Mouse (Mus musculus) heart, adult 8-10 months (tissue): Measurements from ENCODE around the gene Alkal2. TPM values are rescaled to one million over a fixed set of nuclear protein-coding genes. Genes with fewer than 3 reads are reported as not detected.

Experiments
- DNase-seq: peaks from one replicate; pipeline ENCODE4 v3.0.0; 2022; ENCODE audit warnings: low spot score
- total RNA-seq, 4 experiments: library from RNA; stranded (reverse); gene quantifications; 2 replicates each; pipeline ENCODE4 v1.2.4; 2022

Alkal2 gene
- 1 to 10 TPM in 1 of 4 experiments, under 1 TPM in 3; 0.52 to 1.2 (median 0.81) TPM for total RNA-seq

DNA sequence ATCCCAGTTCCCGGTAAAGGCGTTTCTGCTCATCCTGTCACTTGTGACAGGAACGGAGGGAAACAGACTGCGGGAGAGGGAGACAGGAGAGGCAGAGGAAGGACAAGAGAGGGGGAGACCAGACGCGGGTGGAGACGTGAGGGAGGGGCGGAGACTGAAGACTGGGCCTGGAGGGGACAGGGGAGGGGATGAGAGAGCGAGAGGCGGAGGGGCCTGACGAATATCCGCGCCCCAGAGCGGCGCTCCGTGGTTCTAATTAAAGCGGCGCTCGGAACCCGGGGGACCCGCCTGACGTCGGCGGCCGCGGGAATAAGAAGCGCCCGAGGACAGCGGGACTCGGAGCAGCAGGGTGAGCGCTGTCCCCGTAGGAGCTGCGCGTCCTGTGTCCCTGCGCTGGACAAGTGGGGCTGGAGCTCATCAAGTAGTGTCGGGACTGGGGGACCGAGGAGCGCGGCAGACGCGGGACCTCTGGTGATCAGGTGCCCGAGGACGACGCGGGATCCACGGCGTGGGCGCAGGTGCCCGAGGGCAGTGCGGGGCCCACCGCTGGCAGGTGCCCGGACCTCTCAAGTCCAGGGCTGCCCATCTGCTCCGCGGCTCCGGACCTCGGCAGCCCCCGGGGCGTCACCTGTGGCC lies at the start of gene Alkal2:
Gene Alkal2 (plus strand): TSS at position 337 of the 636 bp plus-strand sequence.
- DNase-seq = peak; percentile 29

DNA sequence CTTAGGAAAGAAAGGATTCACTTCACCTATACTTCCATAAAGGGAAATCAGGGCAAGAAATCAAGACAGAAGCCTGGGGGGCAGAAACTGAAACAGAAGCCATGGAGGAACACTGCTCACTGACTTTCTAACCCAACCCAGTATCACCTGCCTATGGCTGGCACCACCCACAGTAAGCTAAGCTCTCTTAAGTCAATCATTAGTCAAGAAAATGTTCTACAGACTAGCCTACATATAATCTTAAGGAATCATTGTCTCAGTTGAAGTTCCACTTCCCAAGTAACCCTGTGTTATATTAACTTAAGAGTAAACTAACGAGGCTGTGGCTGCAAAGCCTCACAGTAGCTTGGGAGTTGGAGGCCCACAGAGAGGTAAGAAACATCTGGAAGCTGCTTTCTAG lies 35.6 kb upstream of the Alkal2 start:
- DNase-seq = no peak

DNA sequence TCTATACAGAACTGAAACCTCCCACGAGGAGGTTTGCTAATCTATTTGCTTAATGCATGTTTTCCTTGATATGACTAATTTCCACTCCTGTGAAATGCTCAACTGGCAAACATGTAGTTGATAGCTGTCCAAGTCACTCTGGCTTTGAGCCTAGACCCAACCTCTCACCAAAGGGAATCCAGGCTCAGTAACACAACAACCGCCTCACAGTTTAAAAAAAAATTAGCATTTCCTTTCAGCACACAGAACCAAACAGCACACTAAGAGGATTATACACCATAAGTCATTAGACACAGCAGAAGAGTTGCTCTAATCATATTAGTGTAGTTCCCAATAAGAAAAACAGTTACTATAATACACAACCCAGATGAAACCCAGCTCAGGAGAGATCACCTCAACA lies 33.2 kb upstream of the Alkal2 start:
- no peak for DNase-seq

DNA sequence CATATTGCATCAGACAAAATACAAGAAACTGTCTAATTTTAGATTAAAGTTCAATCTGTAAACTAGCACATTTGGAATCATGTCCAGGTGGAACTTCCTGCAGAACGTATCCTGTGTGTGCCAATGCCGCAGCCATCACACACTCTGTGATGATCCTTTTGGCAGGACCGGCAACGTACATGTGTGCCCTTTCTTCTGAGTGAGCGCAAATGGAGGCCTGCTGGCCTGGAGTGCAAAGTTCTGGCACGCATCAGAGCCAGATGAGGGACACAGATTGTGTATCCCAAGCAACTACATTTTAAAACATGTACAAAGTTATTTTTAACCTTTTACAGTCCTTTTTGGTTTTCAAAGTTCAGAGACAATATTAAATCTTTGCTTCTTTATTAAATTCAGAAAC lies 32.3 kb upstream of the Alkal2 start:
- no peak for DNase-seq

DNA sequence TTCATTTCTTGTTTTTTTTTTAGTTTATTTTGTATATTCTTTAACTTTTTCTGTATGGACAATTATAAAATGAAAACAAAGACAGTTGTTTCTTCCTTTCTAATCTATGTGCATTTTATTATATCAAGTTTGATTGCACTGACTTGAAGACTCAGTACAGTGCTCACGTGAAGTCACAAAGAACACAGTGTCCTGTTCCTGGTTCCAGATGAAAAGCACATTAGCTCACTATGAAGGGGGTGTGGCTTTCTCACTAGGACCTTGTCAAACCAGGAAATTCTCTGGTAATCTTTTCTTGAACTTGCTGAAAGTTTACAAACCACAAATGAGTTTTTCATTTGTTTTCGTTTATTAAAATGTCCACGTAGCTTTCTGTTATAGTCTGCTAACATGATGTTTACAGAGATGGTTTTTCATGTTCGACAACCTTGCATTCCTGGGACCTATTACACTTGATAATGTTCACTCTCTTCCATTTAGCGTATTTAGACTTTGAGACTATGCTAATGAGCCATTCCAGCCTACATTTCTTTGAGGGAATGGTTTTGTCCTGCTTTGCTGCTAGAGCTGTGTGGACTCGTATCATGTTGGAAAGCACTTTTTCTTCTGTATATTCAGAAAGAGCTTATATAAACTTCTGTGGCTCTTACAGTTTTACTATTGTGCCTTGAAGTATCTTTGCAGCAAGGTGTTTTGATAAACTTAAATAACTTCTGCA lies 28.5 kb upstream of the Alkal2 start:
- no peak for DNase-seq

DNA sequence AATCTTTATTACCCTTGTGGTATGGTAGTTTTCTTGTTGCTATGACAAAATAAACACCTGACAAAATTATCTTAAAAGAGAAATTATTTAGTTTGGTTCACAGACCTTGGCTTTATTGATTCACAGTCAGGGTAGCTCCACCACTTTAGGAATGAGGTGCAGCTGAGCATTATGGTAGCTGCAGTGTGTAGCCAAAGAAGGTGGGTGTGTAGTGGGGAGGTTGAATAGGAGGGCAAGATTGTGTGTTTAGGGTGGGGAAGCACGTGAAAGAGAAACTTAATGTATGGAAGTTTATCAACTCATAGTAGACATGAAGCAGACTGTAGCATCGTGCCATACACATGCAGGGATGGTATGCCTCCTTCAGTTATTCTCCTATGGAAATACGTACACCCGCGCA lies 27.9 kb upstream of the Alkal2 start:
- no peak for DNase-seq

DNA sequence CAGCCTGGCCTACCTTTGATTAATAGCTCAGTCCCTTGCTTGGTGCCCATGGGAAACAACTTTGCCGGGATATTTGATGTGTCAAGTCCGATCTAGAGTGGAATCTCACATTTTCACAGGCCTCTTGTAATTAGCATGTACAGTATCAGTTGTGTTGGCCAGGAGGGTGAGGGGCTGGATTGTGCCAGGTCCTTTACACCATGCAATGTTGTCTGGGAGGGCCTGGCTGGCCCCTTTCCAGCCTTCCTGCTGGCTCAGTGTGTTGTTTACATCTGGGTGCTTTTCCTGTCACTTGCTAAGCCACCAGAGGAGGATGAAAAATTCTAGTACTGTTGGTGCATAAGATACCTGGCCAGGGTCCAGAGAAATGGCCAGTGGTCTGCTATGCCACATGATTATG lies 19.8 kb upstream of the Alkal2 start:
- no peak for DNase-seq

DNA sequence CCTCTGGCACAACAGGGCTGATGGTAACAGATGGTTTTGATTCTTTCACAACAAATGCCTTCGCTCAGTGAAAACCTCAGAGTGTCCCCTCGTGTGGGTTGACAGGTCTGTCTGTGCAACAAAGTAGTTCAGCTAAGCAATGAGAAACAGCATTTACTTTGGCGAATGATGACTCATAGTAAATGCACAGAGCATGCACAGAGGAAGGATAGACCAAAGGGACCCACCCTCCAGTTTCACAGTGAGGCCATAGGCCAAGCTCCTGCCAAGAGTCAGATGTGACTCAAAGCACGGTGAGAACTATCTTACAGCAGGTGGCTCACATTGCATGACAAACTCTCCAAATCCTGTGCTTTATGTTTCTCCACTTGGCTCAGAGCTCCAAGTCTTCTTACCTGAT lies 18.3 kb upstream of the Alkal2 start:
- DNase-seq = no peak

DNA sequence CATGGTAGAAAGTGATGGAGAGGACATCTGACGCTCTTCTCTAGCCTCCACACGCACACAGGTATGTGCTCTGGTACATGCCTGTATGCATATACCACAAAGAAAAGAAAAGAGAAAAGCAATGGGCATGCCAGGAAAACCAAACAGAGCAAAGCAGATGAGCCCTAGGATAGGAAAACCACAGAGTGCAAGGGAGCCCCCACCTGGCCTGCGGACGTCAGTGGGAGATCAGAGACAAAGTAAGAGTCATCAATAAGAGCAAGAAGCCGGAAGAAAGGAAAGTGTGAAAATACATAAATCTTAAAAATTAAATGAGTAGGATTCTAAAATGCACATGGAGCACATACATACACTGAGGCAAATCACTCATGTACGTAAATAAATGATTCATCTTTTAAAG lies 4.7 kb upstream of the Alkal2 start:
- DNase-seq = no peak

DNA sequence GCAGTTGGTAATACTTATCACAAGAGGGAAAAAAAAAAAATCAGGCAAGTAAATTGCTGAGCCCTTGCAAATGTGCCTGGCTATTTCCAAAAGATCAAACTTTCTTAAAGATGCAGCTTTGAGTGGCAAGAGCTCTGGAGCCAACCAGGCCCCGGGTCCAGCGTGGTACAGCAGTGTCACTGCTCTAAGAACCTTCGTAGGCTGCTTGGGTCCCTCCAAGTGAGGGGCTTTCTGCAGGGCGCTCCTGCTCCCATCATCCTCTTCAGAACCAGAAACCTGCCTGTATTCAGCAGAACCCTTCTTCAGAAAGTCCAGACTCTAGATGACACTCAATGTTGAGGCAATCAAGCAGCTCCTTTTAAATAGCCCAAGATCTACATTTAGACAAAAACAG lies 533 bp upstream of the Alkal2 start:
- no peak for DNase-seq

DNA sequence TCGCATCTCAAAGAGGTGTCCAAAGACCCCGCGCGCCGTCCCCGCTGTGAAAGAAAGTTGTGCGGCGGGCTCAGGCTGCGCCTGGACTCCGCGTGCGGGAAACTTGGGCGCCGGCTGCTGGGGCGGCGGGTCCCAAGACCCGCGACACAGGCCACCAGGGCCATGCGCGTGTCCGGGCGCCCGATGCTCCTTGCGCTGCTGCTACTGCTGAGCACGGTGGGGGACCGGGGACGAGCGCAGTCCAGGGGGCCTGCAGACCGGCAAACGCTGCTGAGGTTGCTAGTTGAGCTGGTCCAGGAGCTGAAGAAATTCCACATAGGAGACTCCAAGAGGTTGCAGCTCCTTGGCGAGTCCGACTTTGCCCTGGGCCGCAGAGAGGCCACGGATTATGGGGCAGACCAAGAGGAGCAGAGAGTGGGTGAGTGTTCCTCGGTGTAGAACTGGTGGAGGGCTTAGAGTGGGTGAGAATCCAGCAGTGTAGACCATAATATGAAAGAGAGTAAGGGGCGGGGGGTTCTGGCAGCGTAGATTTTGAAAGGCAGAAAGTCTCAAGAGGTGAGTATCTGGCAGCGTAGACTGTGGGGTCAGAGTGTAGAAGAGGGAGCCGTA lies 604 bp downstream of the Alkal2 start:
- DNase-seq = no peak

DNA sequence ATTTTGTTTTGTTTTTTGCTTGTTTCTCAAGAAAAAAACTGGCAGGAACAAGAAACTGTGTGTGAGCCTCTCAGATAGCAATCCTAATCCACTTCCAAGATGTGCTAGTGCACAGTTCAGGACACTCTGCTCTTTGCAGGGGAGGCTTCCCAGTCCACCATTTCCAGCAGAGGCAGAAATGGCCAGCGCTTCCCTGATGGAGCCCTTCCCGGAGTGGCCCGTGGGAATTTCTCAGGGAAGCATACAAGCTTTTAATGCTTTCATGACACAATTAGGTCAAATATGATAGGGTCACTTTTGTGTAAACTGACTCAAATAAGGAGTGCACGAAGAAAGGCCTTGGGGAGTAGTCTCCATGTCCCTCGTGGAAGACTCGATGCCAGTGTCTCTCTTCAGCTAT lies 1.8 kb downstream of the Alkal2 start:
- peak; percentile 45 for DNase-seq

DNA sequence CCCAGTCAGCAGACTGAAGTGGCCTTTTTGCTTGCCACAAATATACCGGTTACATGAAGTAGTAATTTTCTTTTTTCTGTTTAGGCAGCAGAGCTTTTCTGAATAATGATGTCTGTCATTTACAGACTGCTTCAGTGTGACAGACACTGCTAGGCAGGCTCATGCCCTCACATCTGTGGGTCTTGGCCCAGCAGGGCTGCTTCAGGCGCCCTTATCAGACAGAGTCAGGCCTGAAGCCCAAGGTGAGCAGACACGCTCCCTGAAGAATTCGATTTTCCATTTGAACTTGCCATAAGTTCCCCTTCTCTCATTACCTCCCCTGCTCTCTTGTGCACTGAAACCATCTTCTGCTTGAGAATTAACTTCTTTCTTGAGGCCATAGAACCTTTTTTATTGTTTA lies 3.9 kb downstream of the Alkal2 start:
- no peak for DNase-seq

DNA sequence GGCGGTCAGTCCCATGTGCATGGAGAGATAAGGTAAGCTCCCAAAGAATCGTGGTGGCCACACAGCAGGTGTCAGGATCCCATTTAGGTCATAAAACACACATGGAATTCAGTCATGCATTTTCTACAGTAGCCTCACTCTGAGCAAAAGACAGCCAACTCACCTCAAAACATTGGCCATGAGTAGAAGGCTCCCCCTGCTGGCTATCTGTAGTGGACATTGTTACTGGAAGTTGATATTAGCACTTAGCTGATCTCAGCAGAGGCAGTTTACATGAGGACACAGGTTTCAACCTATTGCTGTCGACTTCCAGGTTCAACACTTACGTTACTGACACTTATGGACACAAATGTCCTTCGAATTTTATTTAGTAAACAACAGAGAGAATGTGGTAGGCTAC lies 5.9 kb downstream of the Alkal2 start:
- DNase-seq = peak; percentile 50

DNA sequence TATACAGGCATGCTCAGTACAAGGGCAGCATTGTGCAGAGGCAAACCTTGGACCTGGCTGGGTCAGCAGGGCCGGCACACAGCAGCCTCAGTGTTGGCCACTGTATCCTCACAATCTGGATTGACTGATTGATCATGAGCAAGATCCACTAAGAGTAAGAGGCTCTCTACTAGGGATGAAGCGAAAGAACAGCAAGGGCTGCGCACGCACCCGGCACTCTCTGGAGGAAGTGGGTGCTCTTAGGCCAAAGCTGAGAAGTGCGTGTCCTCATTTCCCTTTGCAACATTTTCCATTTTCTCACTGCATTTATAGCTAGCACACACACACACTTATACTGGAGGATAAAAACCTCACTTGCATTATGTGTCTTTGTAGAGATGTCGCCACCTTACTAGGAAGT lies 7.3 kb downstream of the Alkal2 start:
- DNase-seq = no peak

DNA sequence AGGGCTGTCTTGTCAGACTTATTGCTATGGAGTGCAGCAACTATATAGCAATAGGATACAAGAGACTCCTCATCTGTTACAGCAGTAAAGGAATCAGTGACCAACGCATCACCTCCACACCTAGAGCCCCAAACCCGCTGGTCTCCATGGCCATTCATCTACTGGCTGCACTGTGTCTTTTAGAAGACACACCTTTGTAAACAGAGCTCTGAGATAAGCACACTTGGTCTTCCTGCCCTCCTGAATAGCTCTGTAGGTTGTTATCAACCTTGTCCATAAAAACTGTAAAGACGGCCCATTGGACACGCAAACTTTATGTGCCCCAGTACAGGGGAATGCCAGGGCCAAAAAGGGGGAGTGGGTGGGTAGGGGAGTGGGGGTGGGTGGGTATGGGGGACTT lies 12.9 kb downstream of the Alkal2 start:
- no peak for DNase-seq

DNA sequence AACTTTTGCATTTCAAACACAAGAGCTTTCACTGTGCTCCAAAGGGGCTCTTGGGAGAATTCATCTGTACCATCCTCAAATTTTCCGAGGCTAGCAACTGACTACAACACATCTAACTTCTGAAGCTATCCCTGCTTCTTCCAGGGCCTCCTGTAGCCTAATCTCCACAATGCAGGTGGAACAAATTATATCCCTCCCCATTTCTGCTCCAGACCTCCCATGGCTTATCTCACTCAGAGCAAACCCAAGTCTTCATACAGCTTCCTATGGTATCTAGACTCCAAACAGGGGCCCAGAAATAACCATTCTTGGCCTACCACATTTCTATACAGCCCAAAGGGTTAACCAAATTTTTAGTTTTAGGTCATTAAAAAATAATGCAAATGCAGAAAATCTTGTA lies 24.5 kb downstream of the Alkal2 start:
- no peak for DNase-seq

DNA sequence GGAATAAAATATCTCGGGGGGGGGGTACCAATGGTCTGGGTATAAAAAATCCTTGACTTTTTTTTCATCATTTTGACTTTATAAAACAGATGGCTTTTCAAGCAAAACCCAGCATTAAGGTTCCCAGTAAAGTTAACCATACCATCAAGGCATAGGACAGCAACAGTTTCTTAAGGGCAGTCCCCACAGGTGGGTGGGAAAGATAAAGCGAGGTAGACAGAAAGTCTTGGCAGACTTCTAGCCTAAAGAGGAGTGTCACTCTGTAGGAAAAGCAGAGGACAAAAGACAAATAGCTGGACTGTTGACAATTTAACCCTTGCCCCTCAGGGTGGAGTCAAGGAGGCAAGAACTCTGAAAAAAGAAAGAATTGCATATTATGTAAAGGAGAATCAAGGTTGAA lies 25.8 kb downstream of the Alkal2 start:
- DNase-seq = no peak

DNA sequence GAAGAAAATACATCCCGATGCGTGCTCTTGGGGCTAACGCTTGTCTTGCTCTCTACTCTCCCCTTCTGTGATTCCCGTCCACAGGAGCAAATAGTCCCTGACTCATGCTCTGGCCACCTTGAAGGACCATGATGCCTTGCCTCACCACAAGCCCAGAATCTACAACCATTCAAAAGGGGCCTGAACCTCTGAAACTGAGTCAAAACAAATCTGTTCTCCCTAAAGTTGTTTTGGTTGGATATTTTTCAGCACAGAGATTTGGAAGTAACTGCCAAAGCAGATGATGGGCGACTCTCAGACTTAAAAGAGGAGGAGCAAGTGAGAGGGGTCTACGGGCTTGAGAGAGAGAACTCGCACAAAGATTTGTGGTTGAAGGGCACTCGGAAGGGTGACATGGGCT lies 26.7 kb downstream of the Alkal2 start:
- DNase-seq = peak; percentile 4

DNA sequence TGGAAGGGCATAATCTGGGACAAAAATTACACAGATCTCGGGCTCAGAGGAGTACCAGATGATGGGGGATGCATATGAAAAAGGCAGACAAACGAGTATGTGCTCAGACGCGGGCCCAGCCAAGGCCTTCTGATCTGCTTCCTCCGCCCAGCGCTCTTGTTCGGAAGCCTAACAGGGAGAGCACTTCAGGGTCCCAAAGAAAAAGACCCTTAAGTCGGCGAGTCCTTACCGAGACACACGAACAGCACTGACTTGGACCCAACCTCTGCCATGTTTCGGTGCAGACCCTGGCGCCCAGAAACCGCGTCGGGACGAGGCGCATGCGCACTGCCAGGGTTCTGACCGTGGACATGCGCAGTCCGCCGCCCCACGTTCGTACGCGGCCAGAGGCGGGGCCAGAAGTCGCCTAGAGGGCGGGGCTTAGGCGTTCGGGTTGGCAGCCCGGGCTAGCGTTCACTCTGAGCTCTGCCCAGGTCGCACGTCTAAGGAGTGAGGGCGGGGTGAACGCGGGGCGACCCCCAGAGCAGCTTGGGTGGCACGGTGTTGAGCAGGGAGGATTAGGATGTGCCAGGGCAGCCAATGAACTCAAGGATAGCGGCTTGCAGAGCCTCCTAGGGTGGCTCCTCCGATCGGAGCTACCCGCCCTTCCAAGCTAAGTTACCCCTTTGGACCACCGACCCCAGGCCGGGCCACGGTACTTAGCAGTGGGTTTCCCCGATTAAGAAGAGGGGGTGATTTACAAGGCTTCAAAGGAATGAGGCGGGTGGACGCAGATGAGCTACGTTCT lies 27.3 kb downstream of the Alkal2 start, which contains the start of the genes Acp1 and Sh3yl1:
Gene Acp1 (minus strand): TSS at position 329 of the 787 bp plus-strand sequence.
Gene Sh3yl1 (plus strand): TSS at position 408 of the 787 bp plus-strand sequence.
- DNase-seq = peak; percentile 95

DNA sequence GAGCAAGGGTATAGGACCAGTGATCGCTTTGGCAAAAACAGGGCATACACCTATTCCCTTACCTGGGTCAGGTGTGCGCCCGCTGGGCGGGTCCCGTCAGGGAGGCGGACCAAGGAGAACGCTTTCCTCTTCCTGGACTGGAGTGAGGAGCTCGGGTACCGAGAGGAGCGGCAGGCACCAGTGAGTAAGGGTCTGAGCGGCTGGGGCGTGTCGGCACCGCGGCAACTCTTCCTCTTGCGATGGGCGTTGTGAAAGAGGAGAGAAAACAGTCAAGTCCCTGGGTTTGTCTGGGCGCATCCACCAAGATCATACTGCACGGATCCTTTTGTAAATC lies 27.9 kb downstream of the Alkal2 start:
- peak; percentile 11 for DNase-seq

DNA sequence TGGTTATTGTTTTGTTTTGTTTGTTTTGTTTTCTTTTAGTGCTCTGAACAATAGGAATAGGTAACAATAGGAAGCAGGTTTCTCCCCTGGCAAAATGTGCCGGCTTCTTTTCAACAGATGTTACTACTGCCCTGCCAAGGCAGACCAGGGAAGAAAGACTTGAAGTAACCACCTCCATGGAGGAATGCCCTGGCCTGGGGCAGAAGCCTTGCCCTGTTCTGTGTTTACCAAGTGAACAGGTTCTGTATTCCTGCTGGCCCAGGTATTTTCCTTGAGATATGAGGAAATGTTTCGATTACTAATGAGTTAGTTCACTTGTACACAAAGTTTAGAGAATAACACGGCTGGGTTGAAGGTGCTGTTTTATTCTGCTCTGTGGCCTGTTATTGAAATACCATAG lies 28.7 kb downstream of the Alkal2 start:
- DNase-seq = no peak
